In genomic region chr17:64621226-64621625, GRCm38 (mm10) we compare ENCODE assay signal across 12 mouse cellular contexts. TPM values are rescaled to one million over a fixed set of nuclear protein-coding genes. Genes with fewer than 3 reads are reported as not detected.
A peak's percentile ranks its signal among the peaks of the same experiment; 100 is the strongest.
DNase-seq lines count a peak whose midpoint lies in the region; ATAC-seq and TF ChIP-seq lines count a peak whose summit lies in the region.
"Had no signal": no experiment of that assay in that cellular context is flagged by ENCODE, and none has a peak within 500 bp of the region (broad histone marks: within the 10 kb centered on the region; RNA-seq: fewer than 3 reads in every experiment).

No protein-coding gene starts in this region.

- no peaks in the 10 kb centered on the region for H3K27me3 ChIP-seq in hindbrain, embryonic 12.5 days
- H3K27me3 ChIP-seq in hindbrain, embryonic 14.5 days (ENCODE audit: control insufficient read depth, insufficient read depth, low read length), result no peaks in the 10 kb centered on the region
- no peaks in the 10 kb centered on the region for H3K27me3 ChIP-seq in hindbrain, postnatal 0 days (ENCODE audit: insufficient read depth, low read length)
- H3K27me3 ChIP-seq: limb, embryonic 15.5 days; neural tube, embryonic 13.5 days had no signal

- ATAC-seq in hindbrain, embryonic 12.5 days (ENCODE audit: low FRiP score), result peak; percentile 49; the same call in 1 of the 2 replicates
- ATAC-seq in hindbrain, embryonic 14.5 days (ENCODE audit: low FRiP score), result no peak
- ATAC-seq in hindbrain, postnatal 0 days, result peak; percentile 49; the same call in 1 of the 2 replicates

- no peak for TF ChIP-seq CTCF in hindbrain, postnatal 0 days (IDR thresholded peaks at IDR 0.05; ENCODE audit: low read depth)

- H3K9me3 ChIP-seq in hindbrain, embryonic 12.5 days (replicated peaks), result no peaks in the 10 kb centered on the region
- H3K9me3 ChIP-seq in hindbrain, embryonic 14.5 days (ENCODE audit: control insufficient read depth, low read length), result no peaks in the 10 kb centered on the region
- no peaks in the 10 kb centered on the region for H3K9me3 ChIP-seq in hindbrain, postnatal 0 days (ENCODE audit: low read length)
- H3K9me3 ChIP-seq: limb, embryonic 15.5 days; neural tube, embryonic 13.5 days had no signal

- peaks cover 15% of the 10 kb centered on the region for H3K4me1 ChIP-seq in hindbrain, embryonic 12.5 days
- peaks cover 6% of the 10 kb centered on the region; the same call in 1 of the 2 replicates for H3K4me1 ChIP-seq in hindbrain, embryonic 14.5 days (replicated peaks; ENCODE audit: control insufficient read depth, insufficient read depth, low read length)
- H3K4me1 ChIP-seq in hindbrain, postnatal 0 days (ENCODE audit: insufficient read depth, low read length), result 0 out of 2 replicates have a peak, but pooled peaks cover 4% of the 10 kb centered on the region

- WGBS in hindbrain, embryonic 12.5 days, result 48% methylated on average over 8 of the region's 8 CpGs
- WGBS in hindbrain, embryonic 14.5 days, result 24% methylated on average over 8 of the region's 8 CpGs
- 41% methylated on average over 8 of the region's 8 CpGs for WGBS in hindbrain, postnatal 0 days

- no peak for DNase-seq in hindbrain, embryonic 14.5 days (ENCODE audit: low spot score)
- peak; percentile 34 for DNase-seq in cerebellum, adult 8-10 months
- peak; percentile 25 for DNase-seq in hindbrain, postnatal 0 days (ENCODE audit: low spot score)
- peak; percentile 66 to 67 for DNase-seq in kidney, postnatal 36 days
- no peak for DNase-seq in testis, postnatal 10 days (ENCODE audit: low spot score)
- DNase-seq in left cerebral cortex, postnatal 4 days, result no peak
- DNase-seq: retina, postnatal 1 day; thymus, postnatal 25 days had no signal

- H3K4me2 ChIP-seq in hindbrain, embryonic 12.5 days (replicated peaks), result no peak overlapping the region
- no peak overlapping the region for H3K4me2 ChIP-seq in hindbrain, embryonic 14.5 days (replicated peaks)
- no peak overlapping the region for H3K4me2 ChIP-seq in hindbrain, postnatal 0 days (ENCODE audit: low read depth, low read length)
- H3K4me2 ChIP-seq: limb, embryonic 15.5 days; neural tube, embryonic 13.5 days had no signal

- intact Hi-C loops in left cerebral cortex, postnatal 4 days (cut with DNase I), result no loop called here

- H3K9ac ChIP-seq in hindbrain, embryonic 12.5 days, result no peak overlapping the region
- H3K9ac ChIP-seq in hindbrain, embryonic 14.5 days, result no peak overlapping the region
- H3K9ac ChIP-seq in hindbrain, postnatal 0 days (replicated peaks; ENCODE audit: low read length), result no peak overlapping the region; the same call in 1 of the 2 replicates
- H3K9ac ChIP-seq: limb, embryonic 15.5 days; neural tube, embryonic 13.5 days had no signal

- H3K4me3 ChIP-seq in hindbrain, embryonic 12.5 days, result no peak overlapping the region
- H3K4me3 ChIP-seq in hindbrain, embryonic 14.5 days (replicated peaks; ENCODE audit: low read length), result no peak overlapping the region
- H3K4me3 ChIP-seq in hindbrain, postnatal 0 days (ENCODE audit: low read length), result no peak overlapping the region
- H3K4me3 ChIP-seq: erythroblast, embryonic 14.5 days; limb, embryonic 15.5 days; neural tube, embryonic 13.5 days had no signal

- no peaks in the 10 kb centered on the region for H3K36me3 ChIP-seq in hindbrain, embryonic 12.5 days
- peaks cover 9% of the 10 kb centered on the region; the same call in 1 of the 2 replicates for H3K36me3 ChIP-seq in hindbrain, embryonic 14.5 days (replicated peaks; ENCODE audit: control insufficient read depth, insufficient read depth)
- peaks cover 3% of the 10 kb centered on the region; the same call in 1 of the 2 replicates for H3K36me3 ChIP-seq in hindbrain, postnatal 0 days (ENCODE audit: insufficient read depth, low read length)

- no peak overlapping the region for H3K27ac ChIP-seq in hindbrain, embryonic 12.5 days
- no peak overlapping the region for H3K27ac ChIP-seq in hindbrain, embryonic 14.5 days
- no peak overlapping the region for H3K27ac ChIP-seq in hindbrain, postnatal 0 days
- H3K27ac ChIP-seq: limb, embryonic 15.5 days; neural tube, embryonic 13.5 days had no signal

RNA-seq across cellular contexts. Expression of gene Man2a1, which starts 20.7 kb away (rescaled TPM):
- 6.5 and 7.9 TPM in 2 replicates for polyA plus RNA-seq in hindbrain, embryonic 12.5 days (2016; fragmentation: Nextera tagmentation; extraction: Ambion mirVana)
- 5.3 and 5.5 TPM in 2 replicates for polyA plus RNA-seq in hindbrain, embryonic 14.5 days (2014; fragmentation: Nextera tagmentation; extraction: Ambion mirVana)
- total RNA-seq in hindbrain, postnatal 0 days (2014; rRNA removed), result 14.9 and 15.8 TPM in 2 replicates
- polyA plus RNA-seq in hindbrain, postnatal 0 days (2015; fragmentation: Nextera tagmentation; extraction: Ambion mirVana), result 2.6 and 3.3 TPM in 2 replicates
- total RNA-seq in left cerebral cortex, postnatal 4 days (2021), result 10 to 100 TPM; 21.1 to 21.7 TPM

Comparison
In these comparisons a context has a peak if more than half of its experiments do, and no peak if none do; other contexts are left out.
1. DNase-seq: peak in cerebellum, adult 8-10 months (single experiment), hindbrain, postnatal 0 days (single experiment) and kidney, postnatal 36 days (2 of 2); none in hindbrain, embryonic 14.5 days (single experiment), testis, postnatal 10 days (single experiment) and left cerebral cortex, postnatal 4 days (single experiment).